Mouse (Mus musculus): ENCODE measurements around the gene Gm47985. TPM values are rescaled to one million over a fixed set of nuclear protein-coding genes. Genes with fewer than 3 reads are reported as not detected.
"Not testable (repeated sequence)": the region's sequence is repeated elsewhere in the genome, so short reads cannot be mapped to it uniquely, and the experiment has no call there.

Gm47985 gene
- 0.08 and 0.19 TPM in 2 replicates for polyA plus RNA-seq (2012; rRNA removed)

DNA sequence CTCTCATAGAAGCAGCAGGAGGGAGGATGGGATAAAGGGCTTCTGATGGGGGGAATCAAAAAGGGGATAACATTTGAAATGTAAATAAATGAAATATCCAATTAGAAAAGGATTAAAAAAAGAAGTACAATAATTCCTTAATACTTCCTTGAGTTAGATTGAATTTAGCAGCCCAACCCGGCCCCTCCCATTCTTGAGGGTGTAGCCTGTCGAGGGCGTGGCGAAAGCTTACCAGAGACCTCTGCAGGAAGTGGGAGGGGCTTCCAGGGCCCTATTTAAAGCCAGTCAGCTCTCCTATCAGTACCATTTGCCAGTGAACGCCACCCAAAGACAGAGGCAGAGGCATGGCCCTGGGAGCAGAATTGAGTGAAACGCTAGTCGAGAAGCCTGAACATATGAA, at the start of gene Gm47985:
Gm47985 (plus strand) TSS at position 272 of the 400 bp plus-strand sequence.
- not testable (repeated sequence) for DNase-seq (ENCODE audit: low read depth, low spot score)
- 50% methylated on average over 1 of the region's 7 CpGs for WGBS

DNA sequence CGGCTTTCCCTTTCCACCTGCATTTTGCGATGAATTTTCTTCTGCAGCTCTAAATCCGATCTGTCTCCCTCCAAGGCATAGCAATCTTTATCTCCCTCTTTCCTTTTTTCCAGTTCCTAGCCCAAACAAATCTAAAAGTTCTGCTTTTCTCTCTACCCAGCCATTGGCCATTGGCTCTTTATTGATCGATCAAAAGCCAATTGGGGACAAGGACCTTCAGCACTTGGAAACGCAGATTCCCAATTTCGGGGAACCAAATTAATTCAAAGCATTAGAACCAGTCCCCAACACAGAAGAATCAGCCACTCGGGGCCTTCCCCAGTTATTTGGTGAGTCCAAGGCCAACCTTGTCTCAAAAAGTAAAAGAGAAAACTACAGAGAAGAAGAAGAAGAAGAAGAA, 49.7 kb upstream of the Gm47985 start:
- WGBS = 86% methylated on average over 7 of the region's 7 CpGs
- DNase-seq (ENCODE audit: low read depth, low spot score) = no peak

DNA sequence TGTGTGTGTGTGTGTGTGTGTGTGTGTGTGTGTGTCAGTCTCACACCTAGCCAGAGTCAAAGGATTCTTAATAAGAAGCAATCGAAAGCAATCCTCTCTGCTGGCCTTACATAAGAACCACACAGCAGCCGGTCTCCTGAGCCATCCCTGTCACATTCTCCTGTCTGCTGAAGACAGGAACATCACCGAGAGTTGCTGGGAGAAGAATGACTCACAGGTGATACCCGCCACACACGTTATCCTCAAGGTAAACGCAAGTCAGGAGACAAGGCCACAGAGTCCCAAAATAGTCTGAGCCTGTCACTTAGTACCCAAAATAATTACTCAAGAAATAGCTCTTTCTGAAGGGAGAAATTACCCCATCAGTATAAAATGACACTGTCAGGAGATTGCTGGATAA, 43.9 kb upstream of the Gm47985 start:
- WGBS = 80% methylated on average over 6 of the region's 6 CpGs
- no peak for DNase-seq (ENCODE audit: low read depth, low spot score)

DNA sequence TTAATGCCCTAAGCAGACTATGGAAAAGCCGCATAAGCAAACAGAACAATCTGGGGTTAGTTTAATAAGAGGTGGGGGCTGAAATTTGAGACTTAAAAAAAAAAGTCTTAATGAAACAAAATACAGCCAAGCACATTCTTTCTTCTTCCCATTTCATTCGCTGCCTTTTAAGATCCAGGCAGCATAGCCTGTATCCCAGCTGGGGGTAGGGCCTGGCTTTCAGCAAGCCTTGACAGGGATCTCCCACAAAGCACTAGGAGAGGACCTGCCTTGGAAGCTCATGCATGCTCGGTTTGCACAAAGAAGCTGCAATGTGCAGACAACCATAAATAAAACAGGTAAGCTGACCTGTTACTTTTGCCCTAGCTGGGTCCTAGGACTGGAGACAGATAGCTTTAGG, 41.4 kb upstream of the Gm47985 start:
- 90% methylated on average over 3 of the region's 3 CpGs for WGBS
- DNase-seq (ENCODE audit: low read depth, low spot score) = no peak

DNA sequence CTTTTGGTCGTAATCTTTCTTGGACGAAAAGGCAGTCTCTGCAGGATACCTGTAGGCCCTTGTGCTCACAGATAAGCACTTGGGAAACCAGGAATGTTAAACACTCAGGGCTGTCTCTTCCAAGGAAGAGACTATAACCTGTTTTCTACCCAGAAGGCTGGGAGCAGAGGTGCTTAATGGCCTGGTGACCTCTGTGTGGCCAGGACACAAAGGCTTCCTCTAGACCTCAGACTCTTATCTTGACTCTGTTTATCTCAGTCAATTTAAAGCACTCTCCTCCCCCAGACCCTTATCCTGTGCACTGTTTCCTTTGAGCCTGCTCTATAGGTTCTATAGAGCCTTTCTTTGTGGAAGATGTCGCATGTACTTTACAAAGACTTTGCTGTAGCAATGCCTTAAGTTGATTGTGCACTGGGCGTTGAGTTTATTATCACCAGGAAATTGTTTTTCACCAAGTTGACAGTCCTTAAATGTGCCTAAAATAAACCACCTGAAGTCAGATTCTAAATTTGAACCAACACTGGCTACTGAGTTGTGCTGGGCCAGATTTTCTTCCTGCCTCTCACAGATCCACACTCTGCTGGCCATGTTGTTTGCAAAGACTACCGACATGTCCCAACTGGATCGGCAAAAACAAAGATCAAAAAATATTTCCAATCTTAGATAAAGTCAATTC, 37.7 kb upstream of the Gm47985 start:
- WGBS = 69% methylated on average over 6 of the region's 6 CpGs
- no peak for DNase-seq (ENCODE audit: low read depth, low spot score)

DNA sequence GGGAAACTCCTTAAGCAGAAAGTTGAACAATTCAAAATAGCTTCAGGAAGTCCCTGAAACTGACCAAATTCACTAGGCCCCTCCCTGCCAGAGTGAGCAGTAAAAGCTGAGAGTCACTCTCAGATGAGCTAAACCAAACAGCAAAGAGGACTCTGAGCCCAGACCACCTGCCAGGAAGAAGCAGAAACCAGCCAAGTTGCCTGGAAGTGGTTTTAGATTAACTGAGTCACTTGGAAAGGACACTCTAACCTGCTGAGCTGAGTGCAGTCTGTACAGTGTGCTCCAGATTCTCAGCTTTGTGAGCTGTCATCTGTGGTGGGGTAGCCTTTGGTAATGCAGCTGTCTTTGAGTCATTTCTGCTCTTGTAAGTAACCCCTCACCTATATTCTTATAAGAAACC, 34.5 kb upstream of the Gm47985 start:
- DNase-seq (ENCODE audit: low read depth, low spot score) = no peak

DNA sequence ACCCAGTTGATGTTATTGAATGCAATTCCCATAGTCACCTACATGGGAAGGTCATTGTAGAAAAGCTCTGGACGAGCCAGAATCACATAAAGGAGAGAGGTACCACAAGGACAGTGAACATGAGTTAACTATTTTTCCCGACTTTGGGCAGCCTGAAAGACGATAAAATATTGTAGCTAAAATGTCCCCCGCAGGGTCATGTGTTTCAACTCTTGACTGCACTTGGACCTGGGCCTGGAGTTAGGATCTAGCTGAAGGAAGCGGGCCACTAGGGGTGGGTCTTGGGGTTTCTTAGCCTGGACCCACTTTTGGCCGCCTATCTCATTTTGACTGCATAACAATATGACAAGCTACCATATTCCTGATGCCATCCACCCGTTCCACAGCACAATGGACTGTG, 32.1 kb upstream of the Gm47985 start:
- WGBS = 94% methylated on average over 7 of the region's 7 CpGs
- DNase-seq (ENCODE audit: low read depth, low spot score) = no peak

DNA sequence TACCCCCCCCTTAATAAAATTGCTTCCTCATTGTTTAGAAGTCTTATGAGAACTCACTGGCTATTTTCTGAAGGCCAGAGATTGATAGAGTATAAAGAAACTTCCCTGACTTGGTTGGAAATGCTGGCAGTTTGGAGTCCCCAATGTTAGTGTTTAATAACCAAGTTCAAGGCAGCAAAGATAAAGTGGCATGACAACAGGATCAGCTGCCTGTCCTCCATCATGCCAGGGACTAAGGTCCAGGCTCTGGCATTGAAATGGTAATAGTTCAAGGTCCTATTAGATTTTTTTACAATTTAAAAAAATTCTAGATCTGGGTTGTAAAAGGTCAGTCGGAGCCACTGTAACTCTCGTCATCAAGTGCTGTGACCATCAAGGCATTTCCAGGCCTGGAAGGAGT, 31.2 kb upstream of the Gm47985 start:
- WGBS = 89% methylated on average over 2 of the region's 2 CpGs
- no peak for DNase-seq (ENCODE audit: low read depth, low spot score)

DNA sequence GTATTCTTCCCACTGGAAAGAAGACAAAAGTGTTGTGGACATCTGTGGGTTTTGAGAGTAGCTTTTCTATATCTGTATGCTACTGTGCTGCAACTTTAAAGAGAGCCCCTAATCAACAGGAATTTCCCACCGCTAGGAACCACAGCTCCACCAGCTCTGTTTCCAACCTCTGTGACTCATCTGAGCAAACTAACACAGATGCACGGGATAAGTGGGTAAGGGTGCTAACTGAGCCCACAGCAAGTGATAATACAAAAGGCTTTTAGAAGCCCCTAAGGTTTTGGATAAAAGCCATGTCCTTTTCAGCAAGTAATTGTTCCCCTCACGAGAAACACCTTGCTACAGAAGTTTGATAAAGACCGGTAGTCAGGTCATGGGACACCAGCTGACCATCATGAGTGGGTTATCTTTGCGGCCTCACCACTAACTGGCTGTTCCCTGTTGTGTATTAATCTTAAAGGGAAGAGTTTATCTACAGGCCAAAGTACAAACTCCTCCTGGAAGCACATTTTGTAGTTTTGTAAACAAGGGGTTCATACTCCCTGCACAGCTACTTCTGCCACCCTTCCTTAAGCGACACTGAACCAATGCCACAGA, 29.2 kb upstream of the Gm47985 start:
- WGBS = 39% methylated on average over 6 of the region's 6 CpGs
- DNase-seq (ENCODE audit: low read depth, low spot score) = no peak

DNA sequence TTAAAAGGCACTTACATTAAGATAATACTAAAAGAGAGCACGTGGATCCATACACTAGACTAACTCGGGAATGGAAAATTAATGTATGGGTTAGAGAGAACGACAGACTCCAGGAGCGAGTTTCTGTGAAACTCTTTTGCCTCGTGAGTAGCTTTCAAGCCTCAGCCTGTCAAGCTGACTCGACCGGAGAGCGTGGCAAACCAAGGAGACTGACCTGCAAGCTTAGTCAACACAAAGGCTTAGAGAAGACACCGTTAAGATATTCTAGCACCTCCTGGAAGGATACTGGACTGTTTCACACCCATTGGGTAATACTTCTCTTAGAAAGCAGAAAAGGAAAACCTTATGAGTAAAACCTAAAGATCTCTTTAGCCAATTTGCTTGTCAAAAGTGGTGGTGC, 28.2 kb upstream of the Gm47985 start:
- WGBS = 88% methylated on average over 9 of the region's 9 CpGs

DNA sequence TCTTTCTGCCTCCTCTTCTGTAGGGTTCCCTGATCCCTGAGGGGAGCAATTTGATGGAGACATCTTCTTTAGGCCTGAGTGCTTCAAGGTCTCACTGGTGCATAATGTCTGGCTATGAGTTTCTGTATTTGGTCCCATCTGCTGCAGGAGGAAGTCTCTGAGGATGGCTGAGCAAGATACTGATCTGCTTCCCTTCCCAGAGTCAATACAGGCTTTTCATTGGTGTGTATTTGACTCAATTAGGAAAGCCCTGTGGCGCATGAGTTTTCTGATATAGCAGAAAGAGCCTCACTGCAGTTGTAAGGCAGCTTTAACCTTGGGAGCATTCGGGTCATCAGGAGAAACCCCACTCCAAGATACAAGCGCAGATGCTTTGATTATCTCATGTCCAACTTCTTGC, 26.2 kb upstream of the Gm47985 start:
- WGBS = 98% methylated on average over 3 of the region's 3 CpGs
- no peak for DNase-seq (ENCODE audit: low read depth, low spot score)

More for the DNA sequence above, 28.2 kb upstream of the Gm47985 start:
- DNase-seq (ENCODE audit: low read depth, low spot score) = not testable (repeated sequence)

DNA sequence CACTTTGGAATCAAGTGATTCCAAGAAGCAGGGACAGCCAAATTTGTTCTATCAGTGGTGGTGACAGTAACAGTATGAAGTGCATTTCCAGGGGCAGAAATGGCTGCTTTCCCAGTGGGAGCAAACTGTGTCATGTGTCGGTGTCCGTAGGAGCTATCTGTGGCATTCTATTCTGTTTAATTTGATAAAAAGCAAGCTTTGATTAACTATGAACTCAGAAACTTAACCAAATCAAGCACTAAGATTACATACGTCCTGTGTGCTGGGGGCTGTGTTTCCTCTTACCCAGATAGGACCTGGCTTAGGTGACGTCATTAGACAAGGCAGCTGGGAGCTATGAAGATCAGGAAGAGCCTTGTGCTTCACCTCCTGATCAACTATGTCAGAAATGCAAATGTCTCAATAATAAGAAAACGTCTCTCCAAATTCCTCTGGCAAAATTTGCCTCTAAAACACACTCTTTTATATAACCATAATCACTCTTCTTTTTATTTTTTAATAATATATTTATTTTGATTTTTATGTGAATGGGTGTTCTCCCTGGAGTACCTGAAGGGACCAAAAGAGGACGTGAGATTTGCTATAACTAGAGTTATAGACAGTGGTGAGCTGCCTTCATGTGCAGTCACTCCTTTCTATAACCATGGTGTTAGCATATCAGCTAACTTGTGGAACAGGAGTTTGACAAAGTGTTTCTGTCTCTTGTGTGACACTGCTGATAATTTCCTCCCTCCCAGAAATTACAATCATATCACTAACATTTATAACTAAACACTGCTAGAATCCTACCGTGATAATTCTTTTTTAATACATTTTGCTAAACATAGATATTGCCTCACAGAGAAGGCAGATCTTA, 25.3 kb upstream of the Gm47985 start:
- WGBS = 79% methylated on average over 7 of the region's 7 CpGs

DNA sequence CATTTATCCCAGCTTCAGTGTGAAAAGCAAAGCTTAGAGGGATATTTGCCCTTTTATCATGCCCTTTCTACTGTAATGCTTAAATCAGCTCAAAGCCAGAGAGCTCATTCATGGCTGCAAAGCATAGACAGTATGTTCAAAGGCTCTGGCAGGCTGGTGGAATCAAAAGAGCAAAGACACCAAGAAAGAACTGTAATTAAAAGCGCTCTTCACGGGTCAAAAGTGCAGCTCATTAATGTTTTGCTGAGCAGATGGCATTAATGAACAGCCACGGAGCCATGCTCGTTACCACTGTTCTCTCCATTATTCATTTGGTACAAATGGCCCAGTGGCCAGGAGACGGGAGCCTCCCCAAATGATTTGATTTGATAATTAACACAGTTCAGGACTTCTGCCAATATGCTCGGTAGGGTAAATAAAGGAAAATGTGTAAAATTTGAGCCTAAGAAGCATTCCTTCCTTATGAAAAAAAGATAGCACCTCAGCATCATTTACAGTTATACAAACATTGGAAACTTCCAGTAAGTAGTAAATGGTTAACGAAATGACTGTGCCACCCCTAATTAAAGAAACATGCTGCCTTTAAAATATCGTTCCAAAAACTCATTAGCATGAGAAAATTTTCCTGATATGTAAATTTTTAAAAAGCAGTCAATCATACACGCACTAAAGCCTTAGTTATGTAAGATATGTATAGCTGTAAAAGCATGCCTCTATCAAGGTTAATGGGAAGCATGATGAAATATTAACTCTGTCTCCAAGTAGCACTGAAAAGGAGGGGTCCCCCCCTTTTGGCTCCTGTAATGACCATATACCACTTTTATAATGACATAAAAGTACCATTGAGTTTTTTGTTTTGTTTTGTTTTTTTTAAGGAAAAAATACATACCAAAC, 24.1 kb upstream of the Gm47985 start:
- DNase-seq (ENCODE audit: low read depth, low spot score) = no peak
- 33% methylated on average over 9 of the region's 9 CpGs for WGBS

More for the DNA sequence above, 25.3 kb upstream of the Gm47985 start:
- DNase-seq (ENCODE audit: low read depth, low spot score) = no peak

DNA sequence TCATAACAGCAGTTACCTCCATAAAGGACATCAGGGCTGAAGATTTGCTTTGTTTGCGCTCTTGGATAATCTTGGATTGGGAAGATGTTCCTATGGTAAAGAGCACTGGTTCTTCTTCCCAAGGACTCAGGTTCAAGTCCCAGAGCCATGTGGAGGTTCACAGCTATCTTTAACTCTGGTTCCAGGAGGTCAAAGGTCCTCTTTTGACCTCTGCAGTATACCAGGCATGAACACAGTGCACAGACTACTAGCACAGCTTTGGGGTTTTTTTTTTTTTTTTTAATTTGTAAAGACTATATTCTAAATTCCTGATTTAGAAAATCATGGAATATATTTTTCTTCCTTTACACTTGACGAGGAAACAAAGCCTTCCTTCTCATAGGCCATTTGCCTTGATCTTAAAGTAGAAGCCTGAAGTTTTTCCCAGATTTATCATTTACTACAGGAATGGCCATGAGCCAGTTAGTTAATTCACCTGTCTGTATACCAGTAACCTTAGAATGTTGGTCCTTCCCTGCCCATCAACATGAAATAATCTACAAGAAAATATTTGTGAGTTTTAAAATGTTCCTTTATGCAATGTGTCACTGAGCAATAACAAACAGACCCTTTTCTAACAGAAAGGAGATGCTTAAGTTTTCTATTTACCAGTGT, 23.4 kb upstream of the Gm47985 start:
- DNase-seq (ENCODE audit: low read depth, low spot score) = no peak
- 68% methylated on average over 2 of the region's 2 CpGs for WGBS

DNA sequence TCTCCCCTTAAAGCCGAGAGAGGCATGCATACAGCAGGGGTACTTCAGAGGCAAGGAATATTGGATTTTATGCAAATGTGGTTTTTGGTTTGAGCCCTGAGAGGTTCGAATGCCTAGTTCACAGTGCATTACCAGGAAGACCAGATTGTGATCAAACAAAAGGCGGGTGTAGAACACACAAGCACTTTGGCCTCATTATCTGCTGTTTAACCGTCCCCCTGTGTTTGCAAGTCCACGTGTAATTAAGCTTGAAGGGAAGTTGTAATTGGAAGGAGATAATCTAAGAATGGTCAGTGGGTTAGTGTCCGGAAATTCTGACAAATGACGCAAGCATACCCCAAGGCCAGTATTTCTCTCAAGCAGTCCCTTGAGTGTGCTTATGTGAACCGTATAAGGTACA, 16.3 kb upstream of the Gm47985 start:
- WGBS = 30% methylated on average over 8 of the region's 8 CpGs

DNA sequence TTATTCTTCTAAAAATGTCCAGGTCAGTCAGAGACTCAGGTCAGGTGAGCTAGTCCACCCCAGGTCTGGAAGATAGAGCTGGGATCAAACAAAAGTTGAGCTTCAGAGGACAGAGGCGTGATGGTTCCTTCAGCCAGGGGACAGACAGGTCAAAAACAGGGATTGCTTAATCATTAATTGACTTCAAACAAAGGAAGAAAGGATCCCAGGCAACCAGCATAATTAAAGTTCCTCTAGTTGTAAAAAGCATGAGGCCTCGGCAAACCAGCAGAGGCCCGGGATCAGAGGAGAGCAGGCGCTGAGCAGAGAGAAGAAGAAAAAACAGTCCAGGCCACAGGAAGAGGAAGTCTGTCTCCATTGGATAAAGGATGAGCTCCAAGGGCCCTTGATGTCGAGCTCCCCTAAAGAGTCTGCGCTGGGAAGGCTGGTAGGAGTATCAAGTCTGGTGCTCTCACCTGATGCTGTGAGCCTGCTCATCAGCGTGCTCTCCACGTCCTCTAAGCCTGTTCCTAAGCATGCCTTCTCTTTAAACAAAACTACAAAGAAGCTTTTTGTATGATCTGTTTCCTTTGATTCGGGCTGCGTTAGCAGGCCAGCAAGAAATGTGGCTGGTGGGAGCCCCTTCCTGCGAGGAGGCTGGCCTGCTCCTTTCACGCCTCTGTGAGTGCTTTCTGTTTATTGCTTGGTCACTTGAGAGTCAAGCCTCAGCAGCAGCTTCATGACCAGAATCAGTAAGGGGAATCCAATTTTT, 14.9 kb upstream of the Gm47985 start:
- WGBS = 32% methylated on average over 12 of the region's 12 CpGs
- DNase-seq (ENCODE audit: low read depth, low spot score) = no peak

More for the DNA sequence above, 16.3 kb upstream of the Gm47985 start:
- no peak for DNase-seq (ENCODE audit: low read depth, low spot score)

DNA sequence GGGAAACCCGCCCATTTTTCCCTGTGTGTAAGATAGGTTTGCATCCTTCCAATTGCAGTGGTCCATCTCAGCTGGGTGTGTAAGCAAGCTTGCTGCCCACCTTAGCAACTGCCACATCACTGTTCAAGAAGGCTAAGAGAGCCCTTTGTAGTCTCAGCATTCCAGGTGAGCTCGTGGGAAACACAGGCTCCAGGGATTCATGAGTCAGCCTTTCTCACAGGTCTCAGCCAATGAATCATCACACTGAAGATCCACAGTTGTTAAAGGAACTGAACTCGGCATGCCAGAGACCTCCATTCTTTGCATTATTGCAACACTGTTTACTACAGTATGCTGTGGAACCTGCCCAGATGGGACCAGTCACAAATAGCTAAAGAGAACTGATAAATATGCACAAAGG, 13.7 kb upstream of the Gm47985 start:
- 47% methylated on average over 3 of the region's 3 CpGs for WGBS

DNA sequence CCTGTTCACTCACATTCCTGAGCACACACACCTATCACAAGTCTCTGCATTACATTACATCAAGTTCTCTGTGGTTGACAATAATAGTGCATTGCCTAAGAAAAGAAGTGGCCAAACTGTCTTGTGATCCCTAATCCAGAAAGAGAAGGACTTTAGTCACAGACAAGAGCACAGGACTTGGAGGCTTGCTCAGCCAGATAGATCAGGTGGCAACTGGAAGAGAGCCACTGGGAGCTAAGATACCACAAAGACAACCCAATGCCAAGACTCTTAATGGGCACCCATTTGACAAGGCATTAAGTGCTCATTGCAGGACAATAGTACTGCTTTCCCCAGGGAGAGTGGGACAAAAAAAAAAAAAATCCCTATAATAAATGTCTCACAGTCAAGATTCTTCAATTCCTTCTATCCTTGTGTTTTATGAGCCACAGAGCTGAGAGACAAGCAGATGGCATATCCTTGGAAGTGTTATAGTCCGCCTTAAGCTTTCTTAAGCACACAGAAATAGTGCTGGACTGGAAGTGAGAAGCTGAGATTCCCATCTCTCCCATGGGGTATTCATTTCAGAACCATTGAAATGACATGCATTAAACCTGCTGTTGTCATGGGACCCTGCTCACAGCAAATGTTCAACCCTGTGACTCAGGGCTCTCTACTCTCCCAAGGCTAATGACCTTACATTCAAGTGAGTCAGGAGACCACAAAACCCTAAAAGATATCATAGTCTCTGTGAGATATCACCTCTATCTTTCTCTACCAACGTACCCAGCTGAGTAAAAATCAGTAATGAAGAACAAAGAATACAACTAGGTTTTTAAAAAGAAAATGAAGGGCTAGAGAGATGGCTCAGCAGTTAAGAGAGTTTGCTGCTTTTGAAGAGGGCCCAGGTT, 10.5 kb upstream of the Gm47985 start:
- no peak for DNase-seq (ENCODE audit: low read depth, low spot score)
- 88% methylated on average over 2 of the region's 2 CpGs for whole genome bisulfite sequencing

More for the DNA sequence above, 13.7 kb upstream of the Gm47985 start:
- DNase-seq (ENCODE audit: low read depth, low spot score) = no peak

Data from large intestine, adult 2 months (tissue).